Mouse (Mus musculus): ENCODE measurements around the gene Npc2.

- TF ChIP-seq POLR2A (IDR thresholded peaks at IDR 0.05; ENCODE audit: insufficient read depth, low read depth, low read length) (no peak), EP300 (IDR thresholded peaks at IDR 0.05; ENCODE audit: insufficient read depth, low read depth, low read length) (no peak)
These were observed 38.6 kb upstream of the Npc2 start for GRCm38 (mm10) chr12:84811510-84811909.

All from heart, adult 2 months (tissue).